Mouse (Mus musculus) gastrocnemius, postnatal 4 days (tissue): ENCODE measurements around the gene Bicd1. TPM values are rescaled to one million over a fixed set of nuclear protein-coding genes. Genes with fewer than 3 reads are reported as not detected.
"Not testable (repeated sequence)": the region's sequence is repeated elsewhere in the genome, so short reads cannot be mapped to it uniquely, and the experiment has no call there.

Experiments
- DNase-seq, 2 experiments: peaks; one replicate each; pipeline ENCODE4 v3.0.0; 2021 to 2022; ENCODE audit warnings: low spot score in 2 of 2, mixed read lengths in 2 of 2
- long read RNA-seq, 2 experiments: library from polyadenylated mRNA; stranded (forward); transcript quantifications; one replicate each; pipeline ENCODE4 v2.0.0; 2021
- total RNA-seq, 2 experiments: library from RNA; stranded (reverse); gene quantifications; 2 replicates each; pipeline ENCODE4 v1.2.3; 2021

Bicd1 gene
- 1 to 10 TPM; 1.9 to 3.1 TPM for total RNA-seq
- long read RNA-seq, experiment 1 = 0 reads
- long read RNA-seq, experiment 2, full-length matches to known transcripts = 1 of 1 reads
- long read RNA-seq, experiment 2, partial matches to known transcripts = 0 of 1 reads
- long read RNA-seq, experiment 2, other reads (novel, unspliced or antisense) = 0 of 1 reads

- DNase-seq = peak; percentile 29 to 46
Observed at GRCm38 (mm10) chr6:149408833-149409332, at the start of gene Bicd1. Bicd1 (plus strand) TSS chr6:149408886.

- not testable (repeated sequence) for DNase-seq
Observed at GRCm38 (mm10) chr6:149362533-149362932, 46.2 kb upstream of the Bicd1 start.

- not testable (repeated sequence) for DNase-seq
Observed at GRCm38 (mm10) chr6:149365975-149366374, 42.7 kb upstream of the Bicd1 start.

- no peak for DNase-seq
Observed at GRCm38 (mm10) chr6:149366403-149366802, 42.3 kb upstream of the Bicd1 start.

DNA sequence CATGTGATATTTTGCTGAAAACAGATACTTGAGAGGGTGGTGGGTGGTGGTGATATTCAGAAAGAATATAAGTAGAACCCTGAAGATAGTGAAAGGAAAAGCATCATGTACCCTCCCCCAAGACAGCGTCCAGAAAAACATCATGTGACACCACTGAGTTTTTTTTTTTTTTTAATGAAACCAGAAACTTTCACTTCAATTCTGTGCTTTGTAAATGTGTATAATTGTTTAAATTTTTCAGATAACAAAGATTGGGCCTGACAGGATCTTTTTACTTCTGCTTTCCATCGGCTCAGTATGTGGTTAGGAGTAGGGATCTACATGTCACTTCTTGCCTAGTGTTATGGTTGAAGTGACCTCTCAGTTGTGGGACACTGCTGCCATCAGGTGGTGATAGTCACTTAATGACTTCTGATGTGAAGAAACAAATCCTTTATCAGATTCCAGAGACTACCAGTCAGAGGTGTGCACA is 33.7 kb upstream of the Bicd1 start:
- DNase-seq = peak in 1 of 2 experiments; percentile 65

DNA sequence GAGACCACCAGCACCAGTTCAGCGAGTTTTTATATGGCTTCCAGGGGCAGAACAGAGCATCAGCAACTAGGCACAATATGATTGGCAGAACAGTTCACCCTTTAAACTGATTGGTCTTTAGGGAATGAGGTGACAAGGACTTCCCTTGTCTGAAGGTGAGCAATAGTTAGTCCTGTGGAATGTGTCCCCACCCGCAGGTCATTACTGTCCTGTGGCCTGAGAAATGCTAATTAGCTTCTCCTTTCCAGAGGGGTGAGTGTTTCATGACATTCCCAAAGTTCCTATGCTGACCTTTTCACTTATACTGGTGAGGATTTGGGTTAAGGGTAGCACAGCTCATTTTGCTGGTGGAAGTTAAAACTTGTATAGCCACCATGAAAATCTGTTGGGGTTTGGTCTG is 25.2 kb upstream of the Bicd1 start:
- no peak for DNase-seq

DNA sequence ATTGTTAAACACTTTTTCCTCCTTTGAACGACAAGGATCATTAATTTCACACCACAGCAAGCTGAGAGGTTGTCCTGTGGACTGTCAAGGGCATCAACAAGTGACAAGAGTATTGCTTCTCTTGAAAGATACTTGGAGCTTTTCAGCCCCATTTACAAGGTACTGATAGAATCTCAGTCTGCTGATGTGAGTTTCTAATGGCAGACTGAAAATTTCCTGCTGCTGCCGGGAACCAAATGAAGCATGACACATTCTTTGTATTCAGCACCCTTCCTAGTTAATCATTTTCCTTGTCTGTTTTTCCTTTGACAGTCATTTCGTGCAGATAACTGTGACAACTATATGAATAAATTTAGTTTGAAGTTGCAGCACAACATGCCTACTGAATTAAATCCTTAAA is 22.3 kb upstream of the Bicd1 start:
- no peak for DNase-seq

- DNase-seq = not testable (repeated sequence)
Observed at GRCm38 (mm10) chr6:149389626-149390025, 19.1 kb upstream of the Bicd1 start.

DNA sequence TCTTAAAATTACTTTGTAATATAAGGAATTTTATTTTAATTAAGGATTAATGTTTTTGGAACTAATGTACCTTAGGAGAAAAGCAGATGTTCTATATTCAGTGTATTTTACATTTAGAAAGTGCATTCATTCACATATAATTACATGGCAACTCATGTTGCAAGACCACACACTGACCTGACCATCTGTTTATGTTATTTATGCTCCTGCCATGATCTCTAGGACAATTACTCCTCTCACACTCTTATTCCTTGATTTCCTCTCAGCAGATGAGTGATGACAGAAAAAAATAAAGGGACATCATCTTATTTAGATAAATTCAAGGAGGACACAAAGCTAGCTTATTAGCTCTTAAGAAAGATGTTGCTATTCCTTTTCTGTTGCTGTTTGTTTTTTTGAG is 9.3 kb upstream of the Bicd1 start:
- DNase-seq = no peak

- no peak for DNase-seq
Observed at GRCm38 (mm10) chr6:149409341-149409740, 655 bp downstream of the Bicd1 start.

DNA sequence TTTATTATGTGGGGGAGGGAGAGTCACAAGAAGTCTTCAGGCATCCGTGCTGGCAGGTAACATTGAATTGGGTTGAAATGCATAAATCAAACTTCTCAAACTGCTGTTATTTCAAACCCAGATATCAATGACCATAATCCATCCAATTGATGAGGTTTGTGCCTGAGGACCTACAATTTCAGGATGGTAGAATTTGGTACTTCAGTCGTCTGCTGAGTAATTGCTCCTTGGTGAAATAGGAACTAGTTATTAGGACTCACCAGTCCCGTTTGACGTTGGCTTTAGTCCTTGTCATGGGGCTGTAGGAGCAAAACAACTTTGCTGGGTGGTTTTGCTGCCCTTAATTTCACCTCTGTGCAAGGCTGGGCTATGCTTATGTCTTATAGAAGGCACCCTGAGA is 1.2 kb downstream of the Bicd1 start:
- no peak for DNase-seq

- DNase-seq = no peak
Observed at GRCm38 (mm10) chr6:149413256-149413655, 4.6 kb downstream of the Bicd1 start.

GRCm38 (mm10) chr6:149424748-149425147 is 16.1 kb downstream of the Bicd1 start:
- no peak for DNase-seq

DNA sequence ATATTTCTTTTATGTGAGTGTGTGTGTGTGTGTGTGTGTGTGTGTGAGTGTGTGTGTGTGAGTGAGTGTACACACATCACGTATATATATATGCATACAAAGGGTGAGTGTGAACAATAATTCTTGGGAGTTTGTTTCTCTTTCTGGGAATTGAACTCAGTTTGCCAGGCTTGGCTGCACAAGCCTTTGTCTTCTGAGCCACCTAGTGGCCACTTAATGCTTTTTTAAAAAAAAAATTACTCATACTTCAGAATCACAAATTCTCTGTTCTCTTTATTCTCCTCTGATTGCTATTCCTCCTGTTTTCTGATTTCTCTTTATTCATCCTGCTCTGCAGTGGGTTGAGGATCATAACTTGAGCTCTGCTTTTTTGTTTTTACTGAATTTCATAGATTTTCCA is 30.5 kb downstream of the Bicd1 start:
- DNase-seq = no peak

- DNase-seq = no peak
Observed at GRCm38 (mm10) chr6:149442884-149443283, 34.2 kb downstream of the Bicd1 start.

DNA sequence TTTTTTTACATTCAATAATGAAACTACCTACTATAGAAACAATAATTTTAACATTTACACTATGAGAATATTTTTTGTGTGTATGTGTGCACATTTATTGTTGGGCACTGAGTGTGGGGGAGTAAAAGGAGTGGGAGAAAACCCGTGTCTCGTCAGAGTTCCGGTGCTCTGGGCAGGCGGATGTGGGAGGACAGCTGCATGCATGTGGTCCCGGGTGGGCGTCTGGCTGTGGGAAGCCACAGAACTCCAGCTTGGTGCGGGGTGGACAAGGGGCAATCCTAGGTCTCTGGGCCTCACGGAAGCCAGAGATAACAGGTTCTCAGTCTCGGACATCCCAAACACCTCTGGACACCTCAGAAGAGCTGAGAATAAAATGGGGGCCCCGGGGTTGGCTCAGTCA is 37.2 kb downstream of the Bicd1 start:
- DNase-seq = no peak

DNA sequence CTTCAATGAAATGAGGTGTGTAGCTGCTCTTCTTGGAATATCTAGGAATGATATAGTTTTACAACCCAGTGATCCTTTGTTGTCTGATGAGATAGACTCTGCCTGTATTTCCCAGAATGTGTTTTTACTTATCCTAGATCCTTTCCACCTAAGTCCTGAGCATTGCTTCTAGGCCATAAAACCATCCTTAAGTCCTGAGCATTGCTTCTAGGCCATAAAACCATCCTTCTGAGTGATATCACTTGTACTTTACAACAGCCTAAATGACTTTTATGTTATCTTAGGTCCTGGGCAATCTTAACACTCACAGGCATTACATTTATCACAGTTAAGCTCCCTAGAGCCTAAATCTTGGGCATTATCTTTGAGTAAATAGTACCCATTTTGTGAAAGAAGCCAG is 48.6 kb downstream of the Bicd1 start:
- no peak for DNase-seq

DNA sequence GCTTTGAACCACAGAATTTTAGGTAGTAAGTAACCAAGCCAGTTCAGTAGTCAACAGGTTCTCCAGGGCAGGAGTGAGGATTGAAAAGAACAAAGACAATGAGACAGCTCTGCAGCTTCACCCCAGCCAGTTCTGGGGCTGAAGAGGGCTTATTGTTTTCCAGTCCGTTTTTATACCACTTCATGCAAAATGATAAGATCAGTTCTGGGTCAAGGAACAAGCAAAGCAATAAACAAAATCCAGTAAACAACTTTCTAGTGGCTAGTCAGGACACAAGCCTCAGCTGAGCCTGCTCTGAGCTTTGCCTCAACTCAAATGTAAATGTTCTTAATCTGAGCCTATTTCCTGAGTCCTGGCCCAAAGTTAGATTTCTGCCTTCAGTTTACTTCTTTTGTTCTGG is 52.3 kb downstream of the Bicd1 start:
- no peak for DNase-seq

- DNase-seq = no peak
Observed at GRCm38 (mm10) chr6:149471477-149471876, 62.8 kb downstream of the Bicd1 start.

DNA sequence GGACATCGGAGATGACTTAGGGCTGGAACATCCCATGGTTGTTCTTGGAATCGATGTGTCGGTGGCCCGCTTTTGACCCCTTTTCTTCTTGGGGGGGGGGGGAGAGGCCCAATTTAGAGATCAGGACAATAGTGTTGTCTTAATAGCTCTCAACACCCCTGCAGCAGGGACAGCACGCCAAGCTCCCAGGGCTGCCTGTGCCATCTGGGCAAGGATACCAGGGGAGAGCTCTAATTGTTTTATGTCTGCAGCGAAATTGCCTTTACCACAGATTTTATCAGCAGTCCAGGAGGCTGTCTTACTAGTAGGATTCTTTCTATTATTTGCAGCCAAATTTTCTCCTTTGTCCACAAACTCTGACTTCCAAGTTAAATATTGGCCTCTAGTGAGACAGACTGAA is 63.8 kb downstream of the Bicd1 start:
- not testable (repeated sequence) for DNase-seq

GRCm38 (mm10) chr6:149481868-149482267 is 73.2 kb downstream of the Bicd1 start:
- not testable (repeated sequence) for DNase-seq

DNA sequence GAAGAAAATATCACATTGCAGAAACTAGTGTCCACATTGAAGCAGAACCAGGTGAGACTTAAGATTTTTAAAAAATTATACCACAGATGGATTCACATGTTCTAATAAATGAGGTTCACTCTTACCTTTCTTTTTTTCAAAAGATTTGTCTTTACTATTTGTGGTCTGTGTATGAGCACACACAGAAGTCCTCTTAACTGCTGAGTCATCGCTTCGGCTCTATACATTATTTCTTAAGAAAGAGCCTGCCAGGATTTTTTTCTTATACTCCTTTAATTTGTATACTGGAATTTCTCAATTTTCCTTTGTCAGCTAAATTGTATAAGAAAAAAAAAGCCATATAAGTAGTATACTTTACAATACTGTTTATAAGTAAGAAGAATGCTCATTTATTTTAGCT is 86.0 kb downstream of the Bicd1 start:
- no peak for DNase-seq

- no peak for DNase-seq
Observed at GRCm38 (mm10) chr6:149495925-149496324, 87.2 kb downstream of the Bicd1 start.
